In genomic region chr17:48410299-48410785, GRCm38 (mm10) we compare ENCODE assay signal across 8 mouse cellular contexts. TPM values are rescaled to one million over a fixed set of nuclear protein-coding genes. Genes with fewer than 3 reads are reported as not detected.
DNase-seq lines count a peak whose midpoint lies in the region; ATAC-seq and TF ChIP-seq lines count a peak whose summit lies in the region.

No protein-coding gene starts in this region.

- no peaks in the 10 kb centered on the region for H3K9me3 ChIP-seq in hindbrain, embryonic 14.5 days (ENCODE audit: control insufficient read depth, low read length)
- no peaks in the 10 kb centered on the region for H3K9me3 ChIP-seq in midbrain, embryonic 11.5 days (ENCODE audit: control insufficient read depth, low read length)

- H3K4me2 ChIP-seq in hindbrain, embryonic 14.5 days (replicated peaks), result peak overlapping the region; percentile 87
- peak overlapping the region; percentile 67 for H3K4me2 ChIP-seq in midbrain, embryonic 11.5 days

- peak overlapping the region; percentile 76 for H3K9ac ChIP-seq in hindbrain, embryonic 14.5 days
- H3K9ac ChIP-seq in midbrain, embryonic 11.5 days (ENCODE audit: low read length), result peak overlapping the region; percentile 91

- peak overlapping the region; percentile 87 for H3K4me3 ChIP-seq in lung, adult 2 months (replicated peaks; ENCODE audit: extremely low read depth, low read depth, low read length)
- H3K4me3 ChIP-seq in cortical plate, adult 2 months (ENCODE audit: insufficient read depth, low read length), result peak overlapping the region; percentile 71
- H3K4me3 ChIP-seq in hindbrain, embryonic 14.5 days (replicated peaks; ENCODE audit: low read length), result peak overlapping the region; percentile 81
- H3K4me3 ChIP-seq in midbrain, embryonic 11.5 days (ENCODE audit: low read depth, low read length), result peak overlapping the region; percentile 91

- TF ChIP-seq POLR2A in lung, adult 2 months (IDR thresholded peaks at IDR 0.05; ENCODE audit: borderline replicate concordance, extremely low read depth, low read depth, low read length), result no peak
- no peak for TF ChIP-seq POLR2A in cortical plate, adult 2 months (IDR thresholded peaks at IDR 0.05; ENCODE audit: extremely low read depth, insufficient read depth, low read length)

- H3K4me1 ChIP-seq in lung, adult 2 months (ENCODE audit: control insufficient read depth, insufficient read depth, low read length), result peaks cover 3% of the 10 kb centered on the region
- H3K4me1 ChIP-seq in cortical plate, adult 2 months (ENCODE audit: control insufficient read depth, insufficient read depth, low read length), result peaks cover 5% of the 10 kb centered on the region; the same call in 1 of the 2 replicates
- peaks cover 27% of the 10 kb centered on the region for H3K4me1 ChIP-seq in hindbrain, embryonic 14.5 days (replicated peaks; ENCODE audit: control insufficient read depth, insufficient read depth, low read length)
- peaks cover 21% of the 10 kb centered on the region for H3K4me1 ChIP-seq in midbrain, embryonic 11.5 days (ENCODE audit: control insufficient read depth, insufficient read depth, low read length)

- no peak; the same call in 1 of the 2 replicates for ATAC-seq in hindbrain, embryonic 14.5 days (ENCODE audit: low FRiP score)
- ATAC-seq in midbrain, embryonic 11.5 days (ENCODE audit: low FRiP score), result peak; percentile 30

- DNase-seq in lung, adult 2 months, result no peak
- DNase-seq in lung, postnatal 14 days, result no peak
- DNase-seq in hindbrain, embryonic 14.5 days (ENCODE audit: low spot score), result peak; percentile 50
- DNase-seq in midbrain, embryonic 11.5 days (ENCODE audit: low spot score, missing footprints), result peak; percentile 97
- DNase-seq in layer of hippocampus, adult 9-10 months (ENCODE audit: low spot score), result no peak
- DNase-seq in spleen, postnatal 36 days (ENCODE audit: low spot score in 2 of 2), result no peak
- no peak for DNase-seq in frontal cortex, postnatal 10 days (ENCODE audit: low spot score in 2 of 2)

- H3K27ac ChIP-seq in cortical plate, adult 2 months (ENCODE audit: insufficient read depth, low read length), result peak overlapping the region; percentile 77
- H3K27ac ChIP-seq in hindbrain, embryonic 14.5 days, result peak overlapping the region; percentile 94
- peak overlapping the region; percentile 93 for H3K27ac ChIP-seq in midbrain, embryonic 11.5 days (ENCODE audit: low read depth, low read length)

- no peaks in the 10 kb centered on the region for H3K27me3 ChIP-seq in hindbrain, embryonic 14.5 days (ENCODE audit: control insufficient read depth, insufficient read depth, low read length)
- H3K27me3 ChIP-seq in midbrain, embryonic 11.5 days (ENCODE audit: control insufficient read depth, insufficient read depth, low read length), result no peaks in the 10 kb centered on the region

- WGBS in lung, adult 2 months, result under 1% methylated on average over 13 of the region's 13 CpGs
- 0% methylated on average over 13 of the region's 13 CpGs for WGBS in hindbrain, embryonic 14.5 days
- 0% methylated on average over 13 of the region's 13 CpGs for WGBS in midbrain, embryonic 11.5 days

- TF ChIP-seq CTCF in lung, adult 2 months (IDR thresholded peaks at IDR 0.05; ENCODE audit: insufficient read depth, low read length), result no peak
- no peak for TF ChIP-seq CTCF in cortical plate, adult 2 months (IDR thresholded peaks at IDR 0.05; ENCODE audit: extremely low read depth, insufficient read depth, low read length)

- peaks cover 6% of the 10 kb centered on the region for H3K36me3 ChIP-seq in hindbrain, embryonic 14.5 days (replicated peaks; ENCODE audit: control insufficient read depth, insufficient read depth)
- peaks cover 3% of the 10 kb centered on the region; the same call in 1 of the 2 replicates for H3K36me3 ChIP-seq in midbrain, embryonic 11.5 days (ENCODE audit: control insufficient read depth, insufficient read depth, low read length)

RNA-seq across cellular contexts. Expression of gene Oard1, which starts 0.5 kb away (rescaled TPM):
- 6.7 and 11.9 TPM in 2 replicates for polyA plus RNA-seq in lung, adult 2 months (2012; rRNA removed)
- 19.9 and 21.7 TPM in 2 replicates for polyA plus RNA-seq in cortical plate, adult 2 months (2012; rRNA removed)
- 36.2 and 36.3 TPM in 2 replicates for polyA plus RNA-seq in hindbrain, embryonic 14.5 days (2014; fragmentation: Nextera tagmentation; extraction: Ambion mirVana)
- 95.9 and 101 TPM in 2 replicates for polyA plus RNA-seq in midbrain, embryonic 11.5 days (2014; fragmentation: Nextera tagmentation; extraction: Ambion mirVana)

RNA-seq across cellular contexts. Expression of gene Nfya, which starts 0.6 kb away (rescaled TPM):
- 64.4 and 82.6 TPM in 2 replicates for polyA plus RNA-seq in lung, adult 2 months (2012; rRNA removed)
- 26.1 and 26.5 TPM in 2 replicates for polyA plus RNA-seq in cortical plate, adult 2 months (2012; rRNA removed)
- 16.4 and 16.5 TPM in 2 replicates for polyA plus RNA-seq in hindbrain, embryonic 14.5 days (2014; fragmentation: Nextera tagmentation; extraction: Ambion mirVana)
- polyA plus RNA-seq in midbrain, embryonic 11.5 days (2014; fragmentation: Nextera tagmentation; extraction: Ambion mirVana), result 18.4 and 19.4 TPM in 2 replicates

RNA-seq across cellular contexts. Expression of gene Apobec2, which starts 22.4 kb away (rescaled TPM):
- polyA plus RNA-seq in lung, adult 2 months (2012; rRNA removed), result 1.7 and 39.9 TPM in 2 replicates
- 0.09 and 0.13 TPM in 2 replicates for polyA plus RNA-seq in cortical plate, adult 2 months (2012; rRNA removed)
- 0.52 and 0.63 TPM in 2 replicates for polyA plus RNA-seq in hindbrain, embryonic 14.5 days (2014; fragmentation: Nextera tagmentation; extraction: Ambion mirVana)
- polyA plus RNA-seq in midbrain, embryonic 11.5 days (2014; fragmentation: Nextera tagmentation; extraction: Ambion mirVana), result 1.0 and 1.3 TPM in 2 replicates

RNA-seq across cellular contexts. Expression of gene Tspo2, which starts 41.0 kb away (rescaled TPM):
- polyA plus RNA-seq in lung, adult 2 months (2012; rRNA removed), result 0.24 and 1.3 TPM in 2 replicates
- 0.29 TPM in 1 of 2 replicates, not detected in the other for polyA plus RNA-seq in cortical plate, adult 2 months (2012; rRNA removed)
- 1.0 and 1.2 TPM in 2 replicates for polyA plus RNA-seq in hindbrain, embryonic 14.5 days (2014; fragmentation: Nextera tagmentation; extraction: Ambion mirVana)
- polyA plus RNA-seq in midbrain, embryonic 11.5 days (2014; fragmentation: Nextera tagmentation; extraction: Ambion mirVana), result 0.36 and 0.61 TPM in 2 replicates

RNA-seq across cellular contexts. Expression of gene Unc5cl, which starts 44.4 kb away (rescaled TPM):
- 0.85 and 1.1 TPM in 2 replicates for polyA plus RNA-seq in lung, adult 2 months (2012; rRNA removed)
- 0.21 and 0.23 TPM in 2 replicates for polyA plus RNA-seq in cortical plate, adult 2 months (2012; rRNA removed)
- 0.37 and 0.42 TPM in 2 replicates for polyA plus RNA-seq in hindbrain, embryonic 14.5 days (2014; fragmentation: Nextera tagmentation; extraction: Ambion mirVana)
- polyA plus RNA-seq in midbrain, embryonic 11.5 days (2014; fragmentation: Nextera tagmentation; extraction: Ambion mirVana), result 0.22 TPM in 1 of 2 replicates, not detected in the other

Comparison
In these comparisons a context has a peak if more than half of its experiments do, and no peak if none do; other contexts are left out.
1. DNase-seq: peak in hindbrain, embryonic 14.5 days (single experiment) and midbrain, embryonic 11.5 days (single experiment); none in lung, adult 2 months (single experiment), lung, postnatal 14 days (single experiment), layer of hippocampus, adult 9-10 months (single experiment), spleen, postnatal 36 days (0 of 2) and frontal cortex, postnatal 10 days (0 of 2).
2. Peak in every context shown above with its lines, with median percentiles within 50 percentile points of each other: H3K4me3 ChIP-seq and H3K27ac ChIP-seq.